Mouse (Mus musculus) midbrain, embryonic 14.5 days (tissue): ENCODE results near the gene Slc35e3. TPM values are rescaled to one million over a fixed set of nuclear protein-coding genes. Genes with fewer than 3 reads are reported as not detected.

Source experiments
- ATAC-seq: fragments of 200-750 bp; cut with Nextera tagmentation; 2 replicates; pipeline ENCODE4 v1.8.0; 2017; ENCODE audit warnings: moderate number of reproducible peaks, moderate library complexity; ENCODE audit not compliant: low FRiP score, low TSS enrichment
- DNase-seq: peaks from one replicate; pipeline ENCODE4 v3.0.0-alpha.2; 2015
- H3K27ac ChIP-seq: fragments of 300-500 bp; sonication (generic); replicated peaks from 2 replicates; pipeline ENCODE4 v1.5.1; 2014; ENCODE audit warnings: mild to moderate bottlenecking, low read depth, low read length, moderate library complexity
- H3K27me3 ChIP-seq: fragments of 300-500 bp; sonication (generic); 2 replicates; pipeline ENCODE4 v1.6.1; 2014; ENCODE audit warnings: low read length, control low read depth, mixed read lengths; ENCODE audit not compliant: control insufficient read depth, insufficient read depth
- H3K36me3 ChIP-seq: fragments of 300-500 bp; sonication (generic); 2 replicates; pipeline ENCODE4 v1.6.1; 2014; ENCODE audit warnings: low read length, control low read depth; ENCODE audit not compliant: control insufficient read depth, insufficient read depth
- H3K4me1 ChIP-seq: fragments of 300-500 bp; sonication (generic); 2 replicates; pipeline ENCODE4 v1.6.1; 2014; ENCODE audit warnings: mild to moderate bottlenecking, antibody characterized with exemption, low read length, control low read depth; ENCODE audit not compliant: control insufficient read depth, insufficient read depth
- H3K4me2 ChIP-seq: fragments of 300-500 bp; sonication (generic); 2 replicates; pipeline ENCODE4 v1.6.1; 2014; ENCODE audit warnings: mild to moderate bottlenecking, low read length, moderate library complexity
- H3K4me3 ChIP-seq: fragments of 300-500 bp; sonication (generic); replicated peaks from 2 replicates; pipeline ENCODE4 v1.5.1; 2014; ENCODE audit warnings: low read depth, low read length
- H3K9ac ChIP-seq: fragments of 300-500 bp; sonication (generic); replicated peaks from 2 replicates; pipeline ENCODE4 v1.6.1; 2014; ENCODE audit warnings: mild to moderate bottlenecking, low read length, moderate library complexity
- H3K9me3 ChIP-seq: fragments of 300-500 bp; sonication (generic); 2 replicates; pipeline ENCODE4 v1.6.1; 2016; ENCODE audit warnings: low read length, control low read depth, mixed read lengths; ENCODE audit not compliant: control insufficient read depth
- WGBS: fragments of 180-500 bp; shearing (Covaris S2); extraction: QIAGEN DNeasy Blood & Tissue Kit; methylation state at CpG from one replicate; pipeline ENCODE4 v1.1.7; 2014; 5-methylcytosine and 5-hydroxymethylcytosine counted together
- polyA plus RNA-seq: library from polyadenylated mRNA; unstranded; fragments of >200 nt; fragmentation: Nextera tagmentation; extraction: Ambion mirVana; gene quantifications from 2 replicates; pipeline ENCODE4 v1.2.1, GENCODE M21; 2014

The Slc35e3 gene
- polyA plus RNA-seq, 1 experiment from 2014 or later, result 26.5 TPM

DNA sequence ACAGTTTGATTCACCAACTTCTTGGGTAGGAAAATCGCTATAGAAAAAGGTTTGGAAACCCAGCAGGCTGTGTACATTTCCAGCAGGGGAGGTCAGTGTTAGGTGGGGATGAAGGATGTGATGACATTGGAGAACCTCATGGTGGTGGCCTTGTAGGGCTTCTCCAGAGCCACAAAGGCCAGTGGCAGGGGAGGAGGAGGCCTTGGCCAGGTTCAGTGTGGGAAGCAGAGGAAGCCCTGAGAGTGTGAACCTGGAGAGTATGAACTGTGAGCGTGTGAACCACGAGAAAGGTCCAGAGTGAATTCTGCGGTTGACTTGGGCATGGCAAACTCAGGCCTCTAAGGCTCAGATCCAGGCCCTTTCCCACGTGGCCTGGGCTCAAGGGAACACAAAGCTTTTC lies 17.6 kb downstream of the Slc35e3 start:
- Histone ChIP-seq H3K4me3 (no peak overlapping the region), H3K9ac (no peak overlapping the region), H3K36me3 (0 out of 2 replicates have a peak, but pooled peaks cover 2% of the 10 kb centered on the region), H3K27me3 (no peaks in the 10 kb centered on the region), H3K4me1 (no peaks in the 10 kb centered on the region), H3K4me2 (no peak overlapping the region), H3K27ac (no peak overlapping the region), H3K9me3 (no peaks in the 10 kb centered on the region)
- WGBS, result 90% methylated on average over 5 of the region's 5 CpGs
- ATAC-seq (no peak), DNase-seq (no peak)

DNA sequence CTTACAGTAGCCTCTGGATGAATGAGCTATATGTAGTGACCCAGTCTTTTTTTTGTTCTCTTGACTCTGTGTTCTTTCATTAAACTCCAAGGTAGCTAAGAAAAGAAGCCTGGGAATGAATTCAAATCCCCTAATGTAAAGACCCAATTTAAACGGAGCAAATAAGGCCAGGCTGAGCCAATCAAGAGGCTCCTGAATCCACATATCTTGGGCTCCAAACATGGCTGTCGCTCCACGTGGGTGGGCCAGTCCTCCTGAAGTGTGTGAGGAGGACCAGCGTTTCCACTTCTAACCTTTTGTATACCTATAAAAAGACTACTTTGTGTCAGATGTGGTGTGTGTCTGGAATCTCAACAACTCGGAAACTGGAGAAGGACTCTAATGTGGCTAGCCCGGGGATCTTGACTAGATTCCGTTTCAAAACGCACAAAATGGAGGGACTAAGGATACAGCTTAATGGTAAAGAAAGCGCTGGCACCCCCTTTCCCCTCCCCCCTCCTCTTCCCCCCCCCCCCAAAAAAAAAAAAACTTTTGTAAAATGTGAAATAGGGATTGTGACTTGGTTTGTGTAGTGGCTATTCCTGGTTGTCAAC lies 18.6 kb downstream of the Slc35e3 start:
- H3K27ac ChIP-seq, result no peak overlapping the region
- H3K36me3 ChIP-seq, result no peaks in the 10 kb centered on the region
- no peaks in the 10 kb centered on the region for H3K9me3 ChIP-seq
- no peaks in the 10 kb centered on the region for H3K4me1 ChIP-seq
- no peak overlapping the region for H3K9ac ChIP-seq
- DNase-seq (no peak), ATAC-seq (no peak)
- H3K4me3 ChIP-seq, result no peak overlapping the region
- H3K27me3 ChIP-seq, result no peaks in the 10 kb centered on the region
- WGBS, result 85% methylated on average over 9 of the region's 9 CpGs
- no peak overlapping the region for H3K4me2 ChIP-seq

- DNase-seq (no peak), ATAC-seq (no peak)
- WGBS, result 94% methylated on average over 4 of the region's 4 CpGs
- no peak overlapping the region for H3K4me3 ChIP-seq
- H3K4me2 ChIP-seq, result no peak overlapping the region
- no peak overlapping the region for H3K27ac ChIP-seq
- H3K9me3 ChIP-seq, result no peaks in the 10 kb centered on the region
- H3K27me3 ChIP-seq, result no peaks in the 10 kb centered on the region
- no peak overlapping the region for H3K9ac ChIP-seq
- H3K4me1 ChIP-seq, result no peaks in the 10 kb centered on the region
- no peaks in the 10 kb centered on the region for H3K36me3 ChIP-seq
Observed at GRCm38 (mm10) chr10:117726888-117727385, 19.2 kb downstream of the Slc35e3 start.

- Histone ChIP-seq H3K27me3 (no peaks in the 10 kb centered on the region), H3K4me3 (no peak overlapping the region), H3K9me3 (no peaks in the 10 kb centered on the region), H3K4me1 (no peaks in the 10 kb centered on the region), H3K9ac (no peak overlapping the region), H3K36me3 (no peaks in the 10 kb centered on the region), H3K27ac (no peak overlapping the region), H3K4me2 (no peak overlapping the region)
- DNase-seq (no peak), ATAC-seq (no peak)
- WGBS, result 96% methylated on average over 4 of the region's 4 CpGs
Observed at GRCm38 (mm10) chr10:117726350-117726749, 19.8 kb downstream of the Slc35e3 start.

DNA sequence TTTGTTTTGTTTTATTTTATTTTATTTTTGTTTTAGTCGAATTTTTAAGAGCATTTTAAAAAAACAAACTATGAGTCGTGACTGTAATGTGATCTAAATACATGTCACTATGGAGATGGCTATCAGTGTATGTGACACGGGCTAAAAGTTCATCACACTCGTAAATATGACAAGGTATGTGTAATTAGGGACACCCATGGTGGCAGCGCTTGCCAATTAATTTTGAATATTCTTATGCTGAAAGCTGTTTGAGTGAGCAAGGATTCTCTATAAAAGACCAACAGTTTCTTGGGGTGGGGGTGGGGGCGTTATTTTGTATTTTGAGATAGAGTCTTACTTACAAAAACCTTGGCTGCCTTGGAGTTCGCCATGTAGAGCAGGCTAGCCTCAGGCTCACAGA lies 20.5 kb downstream of the Slc35e3 start:
- H3K27me3 ChIP-seq, result no peaks in the 10 kb centered on the region
- H3K27ac ChIP-seq, result no peak overlapping the region
- ATAC-seq, result no peak
- H3K36me3 ChIP-seq, result no peaks in the 10 kb centered on the region
- no peaks in the 10 kb centered on the region for H3K9me3 ChIP-seq
- WGBS, result 82% methylated on average over 7 of the region's 7 CpGs
- H3K9ac ChIP-seq, result no peak overlapping the region
- no peaks in the 10 kb centered on the region for H3K4me1 ChIP-seq
- no peak overlapping the region for H3K4me3 ChIP-seq
- no peak for DNase-seq
- H3K4me2 ChIP-seq, result no peak overlapping the region

DNA sequence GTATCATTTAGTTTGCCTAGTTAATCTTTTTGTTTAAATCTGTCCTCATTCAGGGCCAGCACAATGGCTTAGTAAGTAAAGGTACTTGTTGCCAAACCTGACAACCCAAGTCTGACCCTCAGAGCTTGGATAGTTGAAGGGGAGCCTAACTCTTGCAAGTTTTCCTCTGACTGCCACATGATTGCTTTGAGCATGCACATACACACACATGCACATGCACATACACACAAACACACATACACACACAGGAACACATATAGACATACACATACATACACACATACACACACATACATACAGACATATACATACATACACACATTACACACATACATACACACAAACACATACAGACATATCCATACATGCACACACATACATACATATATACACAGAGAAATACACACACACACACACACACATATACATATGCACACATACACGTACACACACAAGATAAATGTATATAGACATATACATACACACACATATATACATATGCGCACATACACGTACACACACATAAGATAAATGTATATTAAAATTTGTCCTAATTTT lies 21.3 kb downstream of the Slc35e3 start:
- Histone ChIP-seq H3K4me2 (no peak overlapping the region), H3K4me1 (no peaks in the 10 kb centered on the region), H3K4me3 (no peak overlapping the region), H3K9ac (no peak overlapping the region), H3K36me3 (no peaks in the 10 kb centered on the region), H3K27ac (no peak overlapping the region), H3K9me3 (no peaks in the 10 kb centered on the region), H3K27me3 (no peaks in the 10 kb centered on the region)
- ATAC-seq (no peak), DNase-seq (no peak)
- 93% methylated on average over 3 of the region's 3 CpGs for WGBS

GRCm38 (mm10) chr10:117724136-117724718 lies 21.9 kb downstream of the Slc35e3 start:
- H3K9me3 ChIP-seq, result no peaks in the 10 kb centered on the region
- H3K4me1 ChIP-seq, result no peaks in the 10 kb centered on the region
- no peak overlapping the region for H3K4me2 ChIP-seq
- no peak overlapping the region for H3K4me3 ChIP-seq
- DNase-seq, result no peak
- ATAC-seq, result no peak
- no peaks in the 10 kb centered on the region for H3K27me3 ChIP-seq
- 82% methylated on average over 5 of the region's 5 CpGs for WGBS
- H3K27ac ChIP-seq, result no peak overlapping the region
- H3K9ac ChIP-seq, result no peak overlapping the region
- no peaks in the 10 kb centered on the region for H3K36me3 ChIP-seq

DNA sequence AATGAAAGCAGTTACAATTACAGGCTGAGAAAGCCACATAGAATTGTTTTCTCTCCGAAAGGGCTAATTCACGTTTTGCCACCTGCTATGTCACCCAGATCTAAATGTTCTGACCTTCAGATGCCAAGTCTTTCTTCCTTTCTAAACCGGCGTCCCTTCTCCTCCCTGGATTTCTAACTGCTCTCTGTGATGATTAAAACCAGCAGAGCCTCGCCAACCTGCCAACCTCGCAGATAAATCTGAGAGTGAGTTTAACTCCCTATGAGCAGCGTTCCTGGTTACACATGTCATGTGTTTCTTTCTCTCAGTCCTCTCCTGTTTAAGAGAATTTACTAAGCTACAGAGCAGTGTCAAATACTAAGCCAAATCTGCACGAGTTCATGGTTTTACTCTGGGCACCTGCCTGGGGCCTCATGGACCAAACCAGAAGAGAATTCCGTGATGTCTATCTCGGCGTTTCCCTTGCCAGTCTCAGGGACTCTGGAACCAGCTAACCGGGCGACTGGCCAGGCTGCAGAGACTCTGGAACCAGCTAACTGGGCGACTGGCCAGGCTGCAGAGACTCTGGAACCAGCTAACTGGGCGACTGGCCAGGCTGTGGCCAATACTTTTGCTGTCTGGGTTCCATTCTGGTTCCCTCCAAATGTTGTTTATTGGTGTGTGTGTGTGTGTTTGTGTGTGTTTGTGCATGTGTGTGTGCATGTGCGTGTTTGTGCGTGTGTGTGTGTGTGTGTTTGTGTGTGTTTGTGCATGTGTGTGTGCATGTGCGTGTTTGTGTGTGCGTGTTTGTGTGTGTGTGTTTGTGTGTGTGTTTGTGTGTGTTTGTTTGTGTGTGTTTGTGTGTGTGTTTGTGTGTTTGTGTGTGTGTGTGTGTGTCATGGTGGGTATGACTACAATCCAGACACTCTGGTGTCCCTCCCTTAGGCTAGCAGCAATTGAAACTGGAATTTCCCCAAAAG lies 27.7 kb downstream of the Slc35e3 start:
- ATAC-seq, result no peak
- DNase-seq, result no peak

More for the DNA sequence above, 27.7 kb downstream of the Slc35e3 start:
- no peak overlapping the region for H3K4me3 ChIP-seq
- H3K9me3 ChIP-seq, result no peaks in the 10 kb centered on the region
- 74% methylated on average over 19 of the region's 19 CpGs for WGBS
- H3K36me3 ChIP-seq, result no peaks in the 10 kb centered on the region
- H3K27me3 ChIP-seq, result no peaks in the 10 kb centered on the region
- no peak overlapping the region for H3K9ac ChIP-seq
- no peak overlapping the region for H3K27ac ChIP-seq
- no peak overlapping the region for H3K4me2 ChIP-seq
- H3K4me1 ChIP-seq, result no peaks in the 10 kb centered on the region
